Mouse (Mus musculus) E14TG2a.4 (cell line): ENCODE data around the gene Nek7.

ENCODE experiments used
- CTCF ChIP-seq: conservative IDR thresholded peaks from 2 replicates; pipeline ENCODE4 v1.5.1; 2014; ENCODE audit warnings: low read length
- NANOG ChIP-seq: IDR thresholded peaks from 2 replicates; pipeline ENCODE4 v1.6.1; 2014; ENCODE audit warnings: borderline replicate concordance, low read length, mixed read lengths
- POU5F1 ChIP-seq: IDR thresholded peaks from 2 replicates; pipeline ENCODE4 v1.6.1; 2014; ENCODE audit warnings: low read length, borderline replicate concordance

GRCm38 (mm10) chr1:138516946-138517345, 103.0 kb downstream of the Nek7 start:
- TF ChIP-seq CTCF (no peak), POU5F1 (no peak), NANOG (no peak)
